Mouse (Mus musculus) hindbrain, embryonic 12.5 days (tissue): ENCODE data around the gene Lyrm1. TPM values are rescaled to one million over a fixed set of nuclear protein-coding genes. Genes with fewer than 3 reads are reported as not detected.

Source experiments
- ATAC-seq: fragments of 200-750 bp; cut with Nextera tagmentation; 2 replicates; pipeline ENCODE4 v1.8.0; 2017; ENCODE audit warnings: moderate TSS enrichment; ENCODE audit not compliant: low FRiP score
- H3K27ac ChIP-seq: fragments of 300-500 bp; sonication (generic); 2 replicates; pipeline ENCODE4 v1.5.1; 2016; ENCODE audit warnings: mild to moderate bottlenecking
- H3K27me3 ChIP-seq: fragments of 300-500 bp; sonication (generic); 2 replicates; pipeline ENCODE4 v1.6.1; 2016; ENCODE audit warnings: mild to moderate bottlenecking
- H3K36me3 ChIP-seq: fragments of 300-500 bp; sonication (generic); 2 replicates; pipeline ENCODE4 v1.6.1; 2016; ENCODE audit warnings: mild to moderate bottlenecking
- H3K4me1 ChIP-seq: fragments of 300-500 bp; sonication (generic); 2 replicates; pipeline ENCODE4 v1.6.1; 2016
- H3K4me2 ChIP-seq: fragments of 300-500 bp; sonication (generic); replicated peaks from 2 replicates; pipeline ENCODE4 v1.6.1; 2016; ENCODE audit warnings: mild to moderate bottlenecking
- H3K4me3 ChIP-seq: fragments of 300-500 bp; sonication (generic); 2 replicates; pipeline ENCODE4 v1.5.1; 2016; ENCODE audit warnings: mild to moderate bottlenecking
- H3K9ac ChIP-seq: fragments of 300-500 bp; sonication (generic); 2 replicates; pipeline ENCODE4 v1.6.1; 2016; ENCODE audit warnings: mild to moderate bottlenecking, moderate library complexity
- H3K9me3 ChIP-seq: fragments of 300-500 bp; sonication (generic); replicated peaks from 2 replicates; pipeline ENCODE4 v1.6.1; 2016; ENCODE audit warnings: mild to moderate bottlenecking
- WGBS: fragments of 180-500 bp; shearing (Covaris S2); methylation state at CpG from one replicate; pipeline ENCODE4 v1.1.7; 2016; 5-methylcytosine and 5-hydroxymethylcytosine counted together
- polyA plus RNA-seq: library from polyadenylated mRNA; unstranded; fragments of >200 nt; fragmentation: Nextera tagmentation; extraction: Ambion mirVana; gene quantifications from 2 replicates; pipeline ENCODE4 v1.2.1, GENCODE M21; 2016

Gene Lyrm1
- polyA plus RNA-seq, 1 experiment from 2014 or later, result 14.0 TPM

DNA sequence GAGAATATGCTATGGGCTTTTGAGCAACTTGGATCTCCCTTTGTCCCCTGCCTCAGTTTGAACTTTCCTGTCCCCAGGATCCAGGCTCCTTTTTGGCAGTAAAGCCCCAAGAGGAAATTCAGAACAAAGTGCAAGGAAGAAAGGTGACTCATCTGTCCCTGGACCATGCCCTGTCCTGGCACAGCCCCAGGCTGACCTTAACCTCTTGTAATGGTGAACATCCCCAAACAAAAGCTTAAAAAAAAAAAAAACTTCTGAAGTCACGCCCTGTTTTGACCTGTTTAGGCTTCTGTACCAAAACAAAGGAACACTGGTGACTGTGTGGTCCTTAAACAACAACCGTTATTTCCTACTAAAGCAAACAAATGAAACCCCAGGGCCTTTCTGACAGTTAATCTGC, 45.9 kb downstream of the Lyrm1 start:
- no peak overlapping the region for H3K9ac ChIP-seq
- H3K27me3 ChIP-seq, result no peaks in the 10 kb centered on the region
- ATAC-seq, result no peak
- H3K4me1 ChIP-seq, result no peaks in the 10 kb centered on the region
- H3K9me3 ChIP-seq, result no peaks in the 10 kb centered on the region
- 58% methylated on average over 2 of the region's 2 CpGs for WGBS
- no peak overlapping the region for H3K4me2 ChIP-seq
- H3K36me3 ChIP-seq, result no peaks in the 10 kb centered on the region
- H3K4me3 ChIP-seq, result no peak overlapping the region
- no peak overlapping the region for H3K27ac ChIP-seq

DNA sequence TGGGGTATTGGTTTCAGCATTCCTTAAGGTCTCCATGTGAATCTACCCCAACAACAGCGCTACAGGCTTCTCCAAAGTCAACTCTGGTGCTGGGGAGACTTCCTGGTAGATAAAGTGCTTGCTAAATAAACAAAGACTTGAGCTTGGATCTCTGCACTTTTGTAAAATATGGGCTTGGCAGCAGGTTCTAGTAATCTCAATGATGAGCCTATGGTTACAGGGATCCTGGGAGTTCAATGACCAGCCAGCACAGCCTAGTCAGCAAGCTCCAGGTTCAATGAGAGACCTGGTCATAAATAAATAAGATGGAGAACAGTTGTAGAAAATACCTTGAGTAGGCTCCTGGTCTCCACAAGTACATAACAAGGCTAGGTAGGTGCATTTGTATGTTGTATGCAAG, 58.4 kb downstream of the Lyrm1 start:
- no peaks in the 10 kb centered on the region for H3K36me3 ChIP-seq
- H3K4me2 ChIP-seq, result no peak overlapping the region
- H3K9ac ChIP-seq, result no peak overlapping the region
- H3K4me1 ChIP-seq, result no peaks in the 10 kb centered on the region
- H3K9me3 ChIP-seq, result no peaks in the 10 kb centered on the region
- H3K4me3 ChIP-seq, result no peak overlapping the region
- H3K27ac ChIP-seq, result no peak overlapping the region
- no peaks in the 10 kb centered on the region for H3K27me3 ChIP-seq
- WGBS, result 67% methylated on average over 1 of the region's 1 CpGs
- ATAC-seq, result no peak

DNA sequence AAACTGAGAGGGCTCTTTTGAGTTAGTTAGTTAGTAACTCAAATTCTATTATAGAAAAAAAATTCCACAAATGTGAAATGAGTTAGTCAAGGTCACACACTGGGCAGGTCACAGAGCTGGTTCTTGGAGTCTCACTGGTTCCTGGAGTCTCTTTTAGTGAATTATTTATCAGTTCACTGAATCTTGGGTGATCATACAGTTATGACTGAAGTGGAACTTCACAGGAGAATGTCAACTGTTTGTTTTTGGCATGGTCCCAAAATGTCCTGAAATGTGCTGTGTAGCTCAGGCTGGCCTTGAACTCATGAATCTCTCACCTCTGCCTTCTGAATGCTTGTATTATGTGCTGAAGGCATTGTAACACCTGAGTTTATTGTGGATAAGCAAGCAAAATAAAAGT, 61.8 kb downstream of the Lyrm1 start:
- no peaks in the 10 kb centered on the region for H3K36me3 ChIP-seq
- no peaks in the 10 kb centered on the region for H3K4me1 ChIP-seq
- ATAC-seq, result no peak
- H3K4me3 ChIP-seq, result no peak overlapping the region
- H3K27ac ChIP-seq, result no peak overlapping the region
- H3K9ac ChIP-seq, result no peak overlapping the region
- H3K4me2 ChIP-seq, result no peak overlapping the region
- no peaks in the 10 kb centered on the region for H3K27me3 ChIP-seq
- H3K9me3 ChIP-seq, result no peaks in the 10 kb centered on the region

DNA sequence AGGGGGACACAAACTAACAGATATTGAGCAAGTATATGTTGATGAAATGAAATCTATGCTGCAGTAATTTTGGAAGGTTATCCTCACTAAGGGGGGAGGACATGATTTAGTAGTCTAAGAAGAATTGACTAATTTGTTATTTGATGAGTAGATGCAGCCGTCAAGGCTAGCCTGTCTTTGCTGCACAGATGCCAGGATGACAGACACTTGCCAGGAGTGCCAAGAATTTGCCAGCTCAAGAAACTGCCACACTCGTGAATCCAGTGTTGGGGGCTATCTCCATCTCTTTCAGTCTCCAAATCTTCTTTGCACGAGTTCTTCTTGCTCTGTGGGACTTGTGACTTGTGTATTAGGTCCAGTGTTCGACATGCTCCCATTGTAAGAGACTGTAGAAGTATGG, 63.4 kb downstream of the Lyrm1 start:
- 70% methylated on average over 4 of the region's 4 CpGs for WGBS
- Histone ChIP-seq H3K27ac (no peak overlapping the region), H3K9me3 (no peaks in the 10 kb centered on the region), H3K36me3 (no peaks in the 10 kb centered on the region), H3K4me2 (no peak overlapping the region), H3K27me3 (no peaks in the 10 kb centered on the region), H3K9ac (no peak overlapping the region), H3K4me3 (no peak overlapping the region), H3K4me1 (no peaks in the 10 kb centered on the region)
- ATAC-seq, result no peak

DNA sequence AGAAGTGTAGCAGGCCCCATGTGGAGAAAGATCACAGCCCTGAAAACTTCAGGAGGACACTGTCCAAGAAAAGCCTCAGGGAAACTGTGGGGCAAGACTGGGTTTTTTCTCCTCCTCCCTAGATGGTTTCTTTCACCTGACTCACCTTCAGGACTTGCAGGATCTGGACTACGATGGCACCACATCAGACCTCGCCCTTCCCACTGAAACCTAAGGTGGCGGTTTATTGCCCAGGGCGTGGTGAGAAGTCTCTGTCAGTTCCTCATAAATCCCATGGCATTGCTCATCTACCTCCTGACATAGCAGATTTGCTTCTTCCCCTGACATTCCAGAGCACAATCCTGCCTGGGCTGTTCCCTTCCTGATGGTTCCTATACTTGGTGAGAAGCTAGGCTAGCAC, 63.8 kb downstream of the Lyrm1 start:
- Histone ChIP-seq H3K27ac (no peak overlapping the region), H3K4me1 (no peaks in the 10 kb centered on the region), H3K36me3 (no peaks in the 10 kb centered on the region), H3K9ac (no peak overlapping the region), H3K27me3 (no peaks in the 10 kb centered on the region), H3K9me3 (no peaks in the 10 kb centered on the region), H3K4me3 (no peak overlapping the region), H3K4me2 (no peak overlapping the region)
- ATAC-seq, result no peak
- WGBS, result 94% methylated on average over 4 of the region's 4 CpGs

DNA sequence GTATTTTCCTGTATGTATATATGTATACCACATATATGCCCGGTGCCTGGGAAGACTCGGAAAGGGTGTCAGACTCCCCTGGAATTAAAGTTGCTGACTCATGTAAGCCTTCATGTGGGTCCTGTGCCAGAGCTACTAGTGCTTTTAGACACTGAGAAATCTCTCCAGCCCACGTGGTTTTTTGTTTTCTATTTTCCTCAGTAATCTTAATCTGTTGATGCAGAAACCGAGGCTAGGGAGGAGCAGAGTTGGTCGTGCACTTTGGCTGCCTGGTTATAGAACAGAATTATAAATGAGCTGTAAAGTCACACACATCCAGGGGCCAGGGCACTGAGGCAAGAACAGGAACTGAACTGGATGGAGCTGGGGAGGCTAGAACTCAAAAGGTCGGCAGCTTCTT, 64.3 kb downstream of the Lyrm1 start:
- no peaks in the 10 kb centered on the region for H3K27me3 ChIP-seq
- no peaks in the 10 kb centered on the region for H3K4me1 ChIP-seq
- no peak overlapping the region for H3K4me3 ChIP-seq
- H3K9me3 ChIP-seq, result no peaks in the 10 kb centered on the region
- no peak overlapping the region for H3K9ac ChIP-seq
- WGBS, result 78% methylated on average over 6 of the region's 6 CpGs
- no peak for ATAC-seq
- H3K36me3 ChIP-seq, result no peaks in the 10 kb centered on the region
- no peak overlapping the region for H3K4me2 ChIP-seq
- no peak overlapping the region for H3K27ac ChIP-seq

DNA sequence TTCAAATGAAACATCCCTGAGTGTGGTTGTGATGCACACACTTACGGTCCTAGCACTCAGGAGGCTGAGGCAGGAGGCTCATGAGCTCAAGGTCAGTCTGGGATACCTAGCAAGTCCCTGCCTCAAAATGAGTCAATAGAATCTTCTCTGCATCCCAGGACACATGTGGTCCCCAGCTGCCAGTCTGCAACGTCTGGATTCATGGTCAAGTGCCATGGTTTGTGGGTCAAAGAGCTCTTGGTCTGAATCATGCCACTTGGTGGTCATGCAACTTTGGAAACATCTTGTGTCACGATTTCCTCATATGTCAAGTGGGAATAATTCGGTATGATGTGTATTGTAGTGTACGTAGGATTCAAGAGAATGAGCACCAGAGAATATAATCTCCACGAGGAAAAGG, 64.9 kb downstream of the Lyrm1 start:
- ATAC-seq, result no peak

DNA sequence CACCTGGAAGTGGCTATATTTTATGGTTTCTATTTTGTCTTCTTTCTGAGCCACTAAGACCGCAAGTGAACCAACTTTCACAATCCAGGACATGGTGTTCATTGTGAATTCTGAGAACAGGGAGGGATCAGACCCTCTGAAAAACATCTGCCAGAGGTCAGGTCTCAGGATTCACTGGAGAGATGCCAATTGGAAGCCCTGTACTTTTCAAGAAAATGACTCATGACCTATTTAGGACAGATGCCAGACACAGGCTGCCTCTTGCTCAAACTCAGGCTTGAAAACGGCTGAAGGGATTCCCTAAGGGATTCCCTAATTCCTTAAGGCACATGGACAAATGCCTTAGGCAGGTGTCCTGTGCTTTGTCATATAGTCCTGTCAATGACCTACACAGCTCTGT, 65.4 kb downstream of the Lyrm1 start:
- WGBS, result 71% methylated on average over 2 of the region's 2 CpGs
- H3K27ac ChIP-seq, result no peak overlapping the region
- ATAC-seq, result no peak
- H3K4me1 ChIP-seq, result no peaks in the 10 kb centered on the region
- H3K4me3 ChIP-seq, result no peak overlapping the region
- no peak overlapping the region for H3K4me2 ChIP-seq
- H3K27me3 ChIP-seq, result no peaks in the 10 kb centered on the region
- H3K36me3 ChIP-seq, result no peaks in the 10 kb centered on the region
- H3K9ac ChIP-seq, result no peak overlapping the region
- no peaks in the 10 kb centered on the region for H3K9me3 ChIP-seq

More for the DNA sequence above, 64.9 kb downstream of the Lyrm1 start:
- no peaks in the 10 kb centered on the region for H3K9me3 ChIP-seq
- H3K4me1 ChIP-seq, result no peaks in the 10 kb centered on the region
- no peak overlapping the region for H3K27ac ChIP-seq
- no peak overlapping the region for H3K9ac ChIP-seq
- no peak overlapping the region for H3K4me2 ChIP-seq
- no peak overlapping the region for H3K4me3 ChIP-seq
- H3K36me3 ChIP-seq, result no peaks in the 10 kb centered on the region
- no peaks in the 10 kb centered on the region for H3K27me3 ChIP-seq
- 82% methylated on average over 6 of the region's 6 CpGs for WGBS

DNA sequence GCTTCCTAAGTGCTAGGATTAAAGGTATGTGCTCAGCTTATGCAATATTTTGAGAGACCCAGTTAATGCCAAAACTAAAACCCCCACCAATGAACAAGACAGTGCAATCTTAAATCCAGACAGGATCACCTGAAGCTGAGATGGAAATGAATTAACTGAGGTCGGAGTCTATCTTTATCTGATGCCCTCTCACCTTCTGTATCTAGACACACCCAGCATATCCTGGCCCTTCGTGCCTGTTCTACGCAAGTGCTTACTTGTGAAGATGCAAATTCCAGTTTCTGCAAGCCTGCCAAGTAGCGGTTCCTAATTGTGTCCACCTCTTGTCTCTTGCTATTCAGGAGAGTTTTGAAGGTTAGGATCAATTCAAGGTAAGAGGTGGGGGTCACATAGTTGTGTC, 69.5 kb downstream of the Lyrm1 start:
- no peak overlapping the region for H3K27ac ChIP-seq
- H3K4me2 ChIP-seq, result no peak overlapping the region
- ATAC-seq, result no peak
- H3K27me3 ChIP-seq, result no peaks in the 10 kb centered on the region
- 93% methylated on average over 4 of the region's 4 CpGs for WGBS
- H3K4me1 ChIP-seq, result no peaks in the 10 kb centered on the region
- no peak overlapping the region for H3K9ac ChIP-seq
- H3K4me3 ChIP-seq, result no peak overlapping the region
- H3K36me3 ChIP-seq, result no peaks in the 10 kb centered on the region
- no peaks in the 10 kb centered on the region for H3K9me3 ChIP-seq

DNA sequence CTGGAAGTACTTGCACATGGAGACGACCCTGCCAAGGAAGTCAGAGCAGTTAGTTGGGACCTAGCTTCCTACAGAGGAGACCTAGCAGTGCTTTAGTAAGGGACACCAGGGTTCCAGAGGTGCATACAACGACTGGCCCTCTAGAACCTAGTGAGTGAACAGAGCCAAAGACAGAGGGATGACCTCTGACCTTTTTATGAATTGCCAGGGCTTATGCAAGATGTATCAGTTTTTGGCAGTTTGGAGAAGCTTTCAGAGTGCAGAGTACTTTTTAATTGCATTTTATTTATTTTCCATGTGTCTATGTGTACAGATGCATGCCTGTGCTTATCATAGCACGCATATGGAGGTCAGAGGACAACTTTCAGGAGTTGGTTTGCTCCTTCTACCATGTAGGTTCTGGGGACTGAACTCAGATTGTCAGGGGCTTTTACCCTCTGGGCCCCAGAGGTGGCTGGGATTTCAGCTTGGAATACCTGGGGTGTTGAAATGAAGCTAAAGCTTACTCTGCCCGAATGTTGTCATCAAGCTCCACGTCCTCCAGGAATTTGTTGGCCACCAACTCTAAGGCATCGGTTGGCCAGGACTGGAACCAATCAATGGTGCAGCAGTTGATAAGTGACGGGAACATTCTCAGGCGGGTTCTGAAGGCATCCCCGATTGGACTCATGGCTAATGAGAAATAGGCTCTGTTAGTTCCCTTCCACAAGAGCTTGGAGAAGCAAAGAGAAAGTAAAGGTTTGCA, 70.2 kb downstream of the Lyrm1 start:
- whole genome bisulfite sequencing, result 83% methylated on average over 9 of the region's 9 CpGs
- no peaks in the 10 kb centered on the region for H3K36me3 ChIP-seq
- no peak overlapping the region for H3K4me3 ChIP-seq
- H3K4me2 ChIP-seq, result no peak overlapping the region
- H3K9ac ChIP-seq, result no peak overlapping the region
- H3K27ac ChIP-seq, result no peak overlapping the region
- ATAC-seq, result no peak
- H3K9me3 ChIP-seq, result no peaks in the 10 kb centered on the region
- no peaks in the 10 kb centered on the region for H3K27me3 ChIP-seq
- H3K4me1 ChIP-seq, result no peaks in the 10 kb centered on the region

DNA sequence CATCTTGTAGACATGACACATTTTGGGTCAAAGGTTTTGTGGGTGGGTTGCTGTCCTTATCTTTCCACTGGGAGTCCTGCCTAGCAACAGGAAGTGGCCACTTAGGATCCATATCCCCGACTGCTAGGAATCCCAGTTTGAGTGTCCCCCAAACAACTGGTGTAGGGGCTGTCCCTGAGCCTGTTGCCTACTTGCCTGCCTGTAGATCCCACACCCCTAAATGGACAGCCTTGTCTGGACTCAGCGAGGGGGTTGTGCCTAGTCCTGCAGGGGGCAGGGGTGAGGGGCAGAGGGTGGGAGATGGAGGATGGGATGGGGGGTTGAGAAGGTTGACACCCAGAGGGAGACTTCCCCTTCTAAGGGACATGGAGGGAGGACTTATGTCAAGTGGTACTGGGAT, 73.7 kb downstream of the Lyrm1 start:
- ATAC-seq, result no peak
- H3K27me3 ChIP-seq, result no peaks in the 10 kb centered on the region
- H3K9ac ChIP-seq, result no peak overlapping the region
- H3K36me3 ChIP-seq, result no peaks in the 10 kb centered on the region
- no peak overlapping the region for H3K4me2 ChIP-seq
- H3K9me3 ChIP-seq, result no peaks in the 10 kb centered on the region
- 85% methylated on average over 2 of the region's 2 CpGs for WGBS
- H3K27ac ChIP-seq, result no peak overlapping the region
- H3K4me1 ChIP-seq, result no peaks in the 10 kb centered on the region
- H3K4me3 ChIP-seq, result no peak overlapping the region

DNA sequence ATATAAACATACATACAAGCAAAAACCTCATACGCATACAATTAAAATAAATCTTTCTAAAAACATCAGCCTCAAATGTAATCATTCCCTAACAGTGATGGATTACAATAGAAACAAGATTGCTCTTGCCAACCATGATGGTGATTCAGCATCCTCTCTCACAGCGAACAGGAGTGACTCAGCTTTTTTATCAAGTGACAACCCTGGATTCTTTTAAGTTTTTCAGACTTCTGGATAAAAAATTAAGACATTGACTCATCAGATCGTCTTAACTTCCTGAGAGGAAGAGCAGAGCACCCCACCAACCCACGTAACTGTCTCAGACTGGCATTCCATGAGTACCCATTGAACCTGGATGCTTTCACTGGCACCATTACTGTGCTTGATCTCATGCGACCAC, 78.6 kb downstream of the Lyrm1 start:
- Histone ChIP-seq H3K27me3 (no peaks in the 10 kb centered on the region), H3K4me2 (no peak overlapping the region), H3K9ac (no peak overlapping the region), H3K4me1 (no peaks in the 10 kb centered on the region), H3K27ac (no peak overlapping the region), H3K9me3 (no peaks in the 10 kb centered on the region), H3K36me3 (no peaks in the 10 kb centered on the region), H3K4me3 (no peak overlapping the region)
- ATAC-seq, result no peak
- 86% methylated on average over 5 of the region's 5 CpGs for WGBS

DNA sequence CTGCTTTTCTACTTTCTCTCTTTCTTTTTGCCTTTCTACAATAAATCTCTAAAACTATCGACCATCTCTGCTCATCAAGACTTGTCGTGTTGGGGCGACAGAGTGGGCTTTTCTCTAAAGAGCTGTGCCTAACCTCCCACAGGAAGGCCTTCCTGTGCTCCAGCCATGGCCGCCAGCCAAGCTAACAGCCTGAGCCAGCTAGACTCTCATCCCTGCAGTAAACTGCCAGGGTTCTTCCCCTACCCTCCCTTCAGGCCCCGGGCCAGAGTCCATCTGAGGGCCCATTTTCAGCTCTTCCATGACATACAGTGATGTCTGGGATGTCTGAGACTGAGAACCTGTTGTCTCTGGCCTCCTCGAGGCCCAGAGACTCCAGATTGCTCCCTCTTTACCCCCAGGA, 80.6 kb downstream of the Lyrm1 start:
- 88% methylated on average over 6 of the region's 6 CpGs for WGBS
- Histone ChIP-seq H3K4me2 (no peak overlapping the region), H3K36me3 (no peaks in the 10 kb centered on the region), H3K9me3 (no peaks in the 10 kb centered on the region), H3K27ac (no peak overlapping the region), H3K9ac (no peak overlapping the region), H3K4me1 (no peaks in the 10 kb centered on the region), H3K27me3 (no peaks in the 10 kb centered on the region), H3K4me3 (no peak overlapping the region)
- no peak for ATAC-seq
